Mouse (Mus musculus) heart, embryonic 16.5 days (tissue): ENCODE measurements around the gene Cnp. TPM values are rescaled to one million over a fixed set of nuclear protein-coding genes. Genes with fewer than 3 reads are reported as not detected.

Experiments
- ATAC-seq: fragments of 200-750 bp; cut with Nextera tagmentation; replicated peaks from 2 replicates; pipeline ENCODE4 v1.8.0; 2017; ENCODE audit warnings: moderate number of reproducible peaks; ENCODE audit not compliant: insufficient read depth, low FRiP score; ENCODE audit errors: extremely low read depth
- H3K27ac ChIP-seq: fragments of 300-500 bp; sonication (generic); 2 replicates; pipeline ENCODE4 v1.5.1; 2014; ENCODE audit warnings: mild to moderate bottlenecking, low read length, control low read depth, moderate library complexity
- H3K27me3 ChIP-seq: fragments of 300-500 bp; sonication (generic); 2 replicates; pipeline ENCODE4 v1.6.1; 2014; ENCODE audit warnings: low read length, mixed read lengths; ENCODE audit not compliant: control insufficient read depth, insufficient read depth
- H3K36me3 ChIP-seq: fragments of 300-500 bp; sonication (generic); 2 replicates; pipeline ENCODE4 v1.6.1; 2014; ENCODE audit not compliant: control insufficient read depth, insufficient read depth
- H3K4me1 ChIP-seq: fragments of 300-500 bp; sonication (generic); 2 replicates; pipeline ENCODE4 v1.6.1; 2014; ENCODE audit warnings: low read length, mixed read lengths; ENCODE audit not compliant: control insufficient read depth, insufficient read depth
- H3K4me2 ChIP-seq: fragments of 300-500 bp; sonication (generic); 2 replicates; pipeline ENCODE4 v1.6.1; 2014; ENCODE audit warnings: low read depth, mild to moderate bottlenecking, control low read depth, low read length
- H3K4me3 ChIP-seq: fragments of 300-500 bp; sonication (generic); 2 replicates; pipeline ENCODE4 v1.5.1; 2014; ENCODE audit warnings: mild to moderate bottlenecking, control low read depth, low read length
- H3K9ac ChIP-seq: fragments of 300-500 bp; sonication (generic); 2 replicates; pipeline ENCODE4 v1.6.1; 2014; ENCODE audit warnings: low read length, control low read depth
- H3K9me3 ChIP-seq: fragments of 300-500 bp; sonication (generic); replicated peaks from 2 replicates; pipeline ENCODE4 v1.6.1; 2016; ENCODE audit warnings: low read length; ENCODE audit not compliant: control insufficient read depth
- WGBS: fragments of 180-500 bp; shearing (Covaris S2); extraction: QIAGEN DNeasy Blood & Tissue Kit; methylation state at CpG from one replicate; pipeline ENCODE4 v1.1.7; 2014; 5-methylcytosine and 5-hydroxymethylcytosine counted together
- polyA plus RNA-seq: library from polyadenylated mRNA; unstranded; fragments of >200 nt; fragmentation: Nextera tagmentation; extraction: Ambion mirVana; gene quantifications from 2 replicates; pipeline ENCODE4 v1.2.1, GENCODE M21; 2015

The Cnp gene
- polyA plus RNA-seq, 1 experiment from 2014 or later: 32.1 TPM

DNA sequence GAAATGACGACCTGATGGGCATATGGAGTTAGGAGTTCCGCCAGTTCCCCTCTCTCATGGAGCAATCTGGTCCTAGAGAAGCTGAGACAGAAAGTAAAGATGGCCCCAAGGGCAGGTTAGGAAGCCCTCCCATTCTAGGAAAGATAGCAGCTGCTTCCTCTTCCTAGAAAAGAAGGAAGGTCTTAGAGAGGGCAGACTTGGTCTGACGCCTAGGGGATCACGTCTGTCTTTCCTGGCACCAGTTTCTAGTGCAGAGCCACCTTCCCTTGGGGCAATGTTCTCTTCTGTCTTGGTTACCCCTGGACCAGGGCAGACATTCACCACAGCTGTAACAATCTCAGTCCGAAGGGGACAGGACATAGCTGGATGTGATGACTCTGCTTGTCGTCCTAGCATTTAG, 26.6 kb upstream of the Cnp start:
- no peaks in the 10 kb centered on the region for H3K27me3 ChIP-seq
- no peak overlapping the region for H3K9ac ChIP-seq
- WGBS: 62% methylated on average over 6 of the region's 6 CpGs
- H3K4me2 ChIP-seq: no peak overlapping the region
- no peaks in the 10 kb centered on the region for H3K9me3 ChIP-seq
- ATAC-seq: no peak
- H3K27ac ChIP-seq: no peak overlapping the region
- H3K4me3 ChIP-seq: no peak overlapping the region
- H3K4me1 ChIP-seq: peaks cover 8% of the 10 kb centered on the region
- H3K36me3 ChIP-seq: no peaks in the 10 kb centered on the region

DNA sequence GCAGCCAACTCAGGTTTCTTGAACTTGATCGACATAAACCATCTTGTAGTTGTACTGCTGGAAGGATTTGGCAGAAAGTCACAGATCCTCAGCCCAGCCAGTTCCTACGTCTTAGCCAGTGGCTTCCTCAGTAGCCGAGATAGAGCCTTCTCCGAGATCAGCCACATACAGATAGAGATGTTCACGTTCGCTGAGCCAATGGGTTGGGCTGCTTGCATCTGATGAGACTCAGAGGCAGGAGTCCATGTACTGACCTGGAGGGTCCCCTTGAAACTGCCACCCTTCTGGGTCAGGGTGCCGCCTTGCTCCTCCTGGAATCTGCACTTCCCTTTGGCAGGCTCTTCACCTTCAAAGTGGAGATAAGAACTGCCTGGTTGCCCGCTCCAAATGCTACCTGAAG, 25.2 kb upstream of the Cnp start:
- no peaks in the 10 kb centered on the region for H3K9me3 ChIP-seq
- ATAC-seq: no peak
- H3K36me3 ChIP-seq: no peaks in the 10 kb centered on the region
- H3K4me3 ChIP-seq: no peak overlapping the region
- peaks cover 8% of the 10 kb centered on the region for H3K4me1 ChIP-seq
- 68% methylated on average over 8 of the region's 8 CpGs for WGBS
- no peak overlapping the region for H3K27ac ChIP-seq
- no peak overlapping the region for H3K4me2 ChIP-seq
- no peak overlapping the region for H3K9ac ChIP-seq
- H3K27me3 ChIP-seq: no peaks in the 10 kb centered on the region

DNA sequence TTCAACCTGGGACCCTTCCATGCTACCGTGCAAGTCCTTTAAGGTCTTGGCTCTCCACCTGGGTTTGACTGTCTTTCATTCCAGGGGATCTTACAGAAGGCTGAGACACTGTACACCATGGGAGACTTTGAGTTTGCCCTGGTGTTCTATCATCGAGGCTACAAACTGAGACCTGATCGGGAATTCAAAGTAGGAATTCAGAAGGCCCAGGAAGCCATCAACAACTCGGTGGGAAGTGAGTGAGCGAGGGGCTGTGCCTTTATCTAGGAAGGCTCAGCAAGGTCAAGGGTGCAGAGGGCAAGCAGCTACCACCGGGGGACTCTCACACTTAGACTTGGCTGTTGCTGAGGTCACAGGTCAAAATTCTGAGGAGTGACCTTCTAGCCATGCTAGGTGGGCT, 24.6 kb upstream of the Cnp start:
- no peaks in the 10 kb centered on the region for H3K9me3 ChIP-seq
- no peak overlapping the region for H3K27ac ChIP-seq
- no peaks in the 10 kb centered on the region for H3K27me3 ChIP-seq
- no peak overlapping the region for H3K4me2 ChIP-seq
- H3K36me3 ChIP-seq: no peaks in the 10 kb centered on the region
- H3K4me3 ChIP-seq: no peak overlapping the region
- H3K4me1 ChIP-seq: peaks cover 5% of the 10 kb centered on the region
- ATAC-seq: no peak
- no peak overlapping the region for H3K9ac ChIP-seq
- 58% methylated on average over 6 of the region's 6 CpGs for WGBS

DNA sequence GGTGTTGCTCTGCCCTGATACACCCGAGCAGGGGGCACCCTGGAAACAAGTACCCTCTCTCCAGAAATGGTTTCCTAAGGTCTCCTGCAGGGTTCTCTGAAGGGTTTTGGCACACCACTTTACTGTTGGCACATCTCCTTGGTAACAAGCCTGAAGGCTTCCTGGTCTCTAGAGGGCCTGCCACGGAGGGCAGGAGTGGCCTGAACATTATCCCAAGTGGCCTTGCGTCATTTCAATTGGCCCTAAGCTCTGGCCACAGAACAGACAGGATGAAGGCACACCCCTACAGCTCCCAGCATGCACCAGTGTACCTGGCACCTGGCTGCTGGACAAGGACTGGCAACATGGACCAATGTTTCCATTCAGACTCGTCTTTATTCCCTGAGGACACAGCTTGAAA, 21.9 kb upstream of the Cnp start:
- no peaks in the 10 kb centered on the region for H3K9me3 ChIP-seq
- H3K4me2 ChIP-seq: no peak overlapping the region
- ATAC-seq: no peak
- H3K4me3 ChIP-seq: no peak overlapping the region
- no peaks in the 10 kb centered on the region for H3K27me3 ChIP-seq
- no peak overlapping the region for H3K27ac ChIP-seq
- no peaks in the 10 kb centered on the region for H3K4me1 ChIP-seq
- no peak overlapping the region for H3K9ac ChIP-seq
- WGBS: 77% methylated on average over 4 of the region's 4 CpGs
- H3K36me3 ChIP-seq: no peaks in the 10 kb centered on the region

DNA sequence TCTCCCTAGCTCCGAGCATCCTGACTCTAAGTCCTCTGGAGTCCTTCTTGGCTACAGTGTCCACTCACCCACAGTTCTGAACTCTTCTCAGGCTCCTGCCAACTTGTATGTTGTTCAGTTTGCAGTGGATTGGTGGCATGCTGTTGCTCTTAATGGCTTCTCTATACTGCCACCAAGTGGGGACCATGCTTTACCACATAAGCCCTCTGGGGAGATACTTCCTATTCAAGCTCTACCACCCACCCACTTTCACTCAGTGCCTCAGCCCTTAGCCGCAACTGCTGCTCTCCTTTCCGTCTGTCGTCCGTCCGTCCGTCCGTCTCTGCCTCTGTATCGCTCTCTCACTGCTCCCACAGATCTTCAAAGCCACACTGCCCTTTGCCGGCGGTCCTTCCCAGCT, 19.1 kb upstream of the Cnp start:
- Histone ChIP-seq H3K4me1 (no peaks in the 10 kb centered on the region), H3K9me3 (no peaks in the 10 kb centered on the region), H3K36me3 (no peaks in the 10 kb centered on the region), H3K4me2 (peak overlapping the region; percentile 61), H3K4me3 (peak overlapping the region; percentile 34), H3K27ac (no peak overlapping the region), H3K27me3 (no peaks in the 10 kb centered on the region), H3K9ac (peak overlapping the region; percentile 69)
- WGBS: 10% methylated on average over 11 of the region's 11 CpGs
- ATAC-seq: 0 out of 2 replicates have a peak, but pooled peaks have one; percentile 59

DNA sequence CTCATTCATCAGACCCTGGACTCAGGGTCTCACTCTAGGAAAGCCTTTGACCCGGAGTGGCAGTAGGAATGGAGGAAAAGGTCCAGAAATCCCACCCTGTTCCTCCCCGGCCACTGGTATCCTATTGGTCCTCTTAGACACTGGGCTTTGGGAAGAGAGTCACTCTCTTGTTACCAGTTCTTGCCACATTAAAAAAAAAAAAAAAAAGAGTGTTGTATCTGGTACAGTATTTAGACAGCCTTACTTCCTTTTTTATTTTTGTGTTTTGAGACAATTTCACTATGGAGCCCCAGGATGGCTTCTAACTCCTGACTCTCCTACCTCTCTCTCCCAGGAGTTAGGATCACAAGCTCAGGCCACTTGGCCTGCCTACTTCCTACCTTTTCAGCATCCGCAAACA, 17.1 kb upstream of the Cnp start:
- no peak overlapping the region for H3K27ac ChIP-seq
- H3K4me2 ChIP-seq: no peak overlapping the region
- H3K36me3 ChIP-seq: no peaks in the 10 kb centered on the region
- no peaks in the 10 kb centered on the region for H3K9me3 ChIP-seq
- no peaks in the 10 kb centered on the region for H3K27me3 ChIP-seq
- no peak for ATAC-seq
- no peak overlapping the region for H3K9ac ChIP-seq
- H3K4me1 ChIP-seq: no peaks in the 10 kb centered on the region
- no peak overlapping the region for H3K4me3 ChIP-seq
- WGBS: 77% methylated on average over 3 of the region's 3 CpGs

DNA sequence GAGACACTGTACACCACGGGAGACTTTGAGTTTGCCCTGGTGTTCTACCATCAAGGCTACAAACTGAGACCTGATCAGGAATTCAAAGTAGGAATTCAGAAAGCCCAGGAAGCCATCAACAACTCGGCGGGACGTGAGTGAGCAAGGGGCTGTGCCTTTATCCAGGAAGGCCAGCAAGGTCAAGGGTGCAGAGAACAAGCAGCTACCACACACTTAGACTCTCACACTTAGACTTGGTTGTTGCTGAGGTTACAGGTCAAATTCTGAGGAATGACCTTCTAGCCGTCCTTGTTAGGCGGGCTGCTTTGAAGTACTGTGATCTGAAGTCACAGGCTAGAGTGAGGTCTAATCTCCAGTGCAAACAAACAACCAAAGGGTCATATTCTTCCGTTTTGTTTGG, 15.2 kb upstream of the Cnp start:
- H3K4me2 ChIP-seq: no peak overlapping the region
- H3K27me3 ChIP-seq: no peaks in the 10 kb centered on the region
- H3K4me3 ChIP-seq: no peak overlapping the region
- no peak overlapping the region for H3K9ac ChIP-seq
- no peaks in the 10 kb centered on the region for H3K9me3 ChIP-seq
- no peaks in the 10 kb centered on the region for H3K36me3 ChIP-seq
- ATAC-seq: no peak
- no peaks in the 10 kb centered on the region for H3K4me1 ChIP-seq
- no peak overlapping the region for H3K27ac ChIP-seq
- 37% methylated on average over 7 of the region's 7 CpGs for WGBS

DNA sequence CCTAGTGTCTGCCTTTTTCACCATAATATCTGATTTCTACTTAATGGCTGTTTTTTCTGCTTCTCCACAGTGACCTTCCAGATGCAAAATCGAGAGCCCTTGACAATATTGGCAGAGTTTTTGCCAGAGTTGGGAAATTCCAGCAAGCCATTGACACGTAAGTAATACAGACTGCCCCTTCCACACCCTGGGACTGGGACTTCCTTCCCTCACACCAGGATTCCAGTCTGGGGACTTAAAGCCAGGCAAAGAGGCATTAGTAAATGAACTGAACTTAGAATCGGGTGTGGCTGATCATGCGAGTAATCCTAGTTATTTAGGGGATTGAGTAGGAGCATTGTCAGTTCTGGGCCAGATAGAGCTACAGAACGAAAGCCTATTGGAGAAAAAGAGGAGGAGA, 13.0 kb upstream of the Cnp start:
- no peak overlapping the region for H3K27ac ChIP-seq
- H3K27me3 ChIP-seq: no peaks in the 10 kb centered on the region
- no peaks in the 10 kb centered on the region for H3K9me3 ChIP-seq
- H3K9ac ChIP-seq: no peak overlapping the region
- no peak overlapping the region for H3K4me2 ChIP-seq
- whole genome bisulfite sequencing: 63% methylated on average over 5 of the region's 5 CpGs
- H3K36me3 ChIP-seq: no peaks in the 10 kb centered on the region
- H3K4me1 ChIP-seq: no peaks in the 10 kb centered on the region
- no peak for ATAC-seq
- no peak overlapping the region for H3K4me3 ChIP-seq

DNA sequence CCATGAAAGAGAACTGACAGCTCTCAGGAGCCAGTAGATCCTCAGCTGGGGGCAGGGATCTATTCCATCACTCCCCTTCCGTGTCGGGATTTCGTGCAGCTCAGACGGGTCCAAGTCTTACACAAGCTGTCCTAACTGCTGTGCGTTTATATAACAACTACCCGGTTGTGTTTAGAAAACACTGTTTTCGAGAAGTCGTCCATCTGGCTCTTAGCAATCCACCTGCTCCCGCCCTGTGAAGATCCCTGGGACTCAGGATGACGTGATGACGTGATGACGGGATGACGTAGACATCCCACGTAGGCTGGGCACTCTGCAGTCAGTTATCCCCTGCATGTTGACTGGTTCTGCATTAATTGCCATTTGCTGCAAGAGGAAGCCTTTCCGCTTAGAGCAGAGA, 10.4 kb upstream of the Cnp start:
- Histone ChIP-seq H3K4me2 (no peak overlapping the region), H3K4me3 (no peak overlapping the region), H3K4me1 (no peaks in the 10 kb centered on the region), H3K9ac (no peak overlapping the region), H3K9me3 (no peaks in the 10 kb centered on the region), H3K27me3 (no peaks in the 10 kb centered on the region), H3K36me3 (no peaks in the 10 kb centered on the region), H3K27ac (no peak overlapping the region)
- 65% methylated on average over 15 of the region's 15 CpGs for WGBS
- ATAC-seq: no peak

DNA sequence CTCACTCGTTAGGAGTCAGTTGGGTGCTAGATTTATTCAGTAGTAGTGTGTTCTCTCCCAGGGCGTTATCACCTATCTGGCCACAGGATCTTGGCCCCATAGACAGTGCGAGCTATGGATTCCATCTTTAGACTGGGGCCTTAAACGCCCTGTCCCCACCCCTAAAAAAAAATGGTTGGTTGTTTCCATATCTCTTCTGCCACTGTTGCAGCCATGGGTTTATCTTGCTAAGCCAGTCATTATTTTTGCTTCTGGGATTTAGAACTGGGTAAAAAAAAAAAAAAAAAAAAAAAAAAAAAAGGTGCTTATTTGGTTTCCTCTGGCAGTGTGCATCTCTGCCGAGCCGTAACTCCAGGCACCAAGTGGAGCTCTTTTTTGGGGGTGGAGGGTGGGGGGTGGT, 10.0 kb upstream of the Cnp start:
- H3K27ac ChIP-seq: no peak overlapping the region
- no peak overlapping the region for H3K9ac ChIP-seq
- H3K9me3 ChIP-seq: no peaks in the 10 kb centered on the region
- H3K4me1 ChIP-seq: no peaks in the 10 kb centered on the region
- no peaks in the 10 kb centered on the region for H3K36me3 ChIP-seq
- H3K4me3 ChIP-seq: no peak overlapping the region
- no peak for ATAC-seq
- H3K4me2 ChIP-seq: no peak overlapping the region
- WGBS: 74% methylated on average over 6 of the region's 6 CpGs
- no peaks in the 10 kb centered on the region for H3K27me3 ChIP-seq
